Mouse (Mus musculus): Measurements from ENCODE around the gene Gadd45b. TPM values are rescaled to one million over a fixed set of nuclear protein-coding genes. Genes with fewer than 3 reads are reported as not detected.

The Gadd45b gene
- polyA plus RNA-seq, 1 experiment from 2014 or later = 39.8 TPM

DNA sequence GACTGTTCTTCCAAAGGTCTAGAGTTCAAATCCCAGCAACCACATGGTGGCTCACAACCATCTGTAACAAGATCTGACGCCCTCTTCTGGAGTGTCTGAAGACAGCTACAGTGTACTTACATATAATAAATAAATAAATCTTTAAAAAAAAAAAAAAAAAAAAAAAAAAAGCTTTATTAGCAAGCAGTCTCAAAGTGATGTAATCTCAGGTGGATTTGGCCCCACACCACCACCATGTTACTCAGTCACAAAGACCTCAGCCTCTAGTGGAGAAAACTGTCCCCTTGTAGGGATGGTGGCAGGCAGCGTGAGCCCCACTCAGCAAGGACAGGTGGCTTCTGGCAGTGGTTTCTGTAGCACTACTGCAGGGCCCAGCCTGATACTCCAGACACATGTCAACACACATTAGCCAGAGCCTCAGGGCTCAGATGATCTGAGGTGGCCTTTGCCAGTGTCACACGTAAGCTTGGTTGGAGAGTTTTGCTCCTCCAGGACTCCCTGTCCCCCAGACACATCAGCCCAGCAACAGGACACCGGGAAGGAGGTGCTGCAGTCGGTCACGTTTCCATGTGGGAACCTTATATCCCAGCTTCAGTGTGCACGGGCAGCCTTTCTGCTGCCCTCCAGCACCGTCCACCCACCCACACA is 16.4 kb upstream of the Gadd45b start:
- Histone ChIP-seq H3K27ac (replicated peaks in 1 of 2; ENCODE audit: control insufficient read depth in 1 of 2, insufficient read depth in 1 of 2, low read depth in 2 of 2, low read length in 2 of 2) (no peak overlapping the region), H3K4me1 (ENCODE audit: control insufficient read depth in 2 of 2, insufficient read depth in 2 of 2, low read length in 2 of 2) (peaks cover 2 to 15% of the 10 kb centered on the region in 2 experiments), H3K4me3 (ENCODE audit: control insufficient read depth in 1 of 2, insufficient read depth in 1 of 2, low read depth in 1 of 2, low read length in 2 of 2) (no peak overlapping the region), H3K27me3 (ENCODE audit: control insufficient read depth, insufficient read depth, low read length) (no peaks in the 10 kb centered on the region), H3K36me3 (ENCODE audit: control insufficient read depth, insufficient read depth, low read length) (peaks cover 46% of the 10 kb centered on the region), H3K4me2 (ENCODE audit: low read length) (no peak overlapping the region), H3K9ac (ENCODE audit: low read length) (no peak overlapping the region), H3K9me3 (ENCODE audit: control insufficient read depth, low read length) (no peaks in the 10 kb centered on the region)
- ATAC-seq (ENCODE audit: insufficient number of reproducible peaks, insufficient read depth, low FRiP score, low read depth) = no peak
- WGBS = 79% methylated on average over 7 of the region's 8 CpGs

GRCm38 (mm10) chr10:80914253-80914656 is 15.6 kb upstream of the Gadd45b start:
- Histone ChIP-seq H3K4me3 (ENCODE audit: control insufficient read depth in 1 of 2, insufficient read depth in 1 of 2, low read depth in 1 of 2, low read length in 2 of 2) (no peak overlapping the region), H3K27me3 (ENCODE audit: control insufficient read depth, insufficient read depth, low read length) (no peaks in the 10 kb centered on the region), H3K36me3 (ENCODE audit: control insufficient read depth, insufficient read depth, low read length) (peaks cover 38% of the 10 kb centered on the region), H3K27ac (replicated peaks in 1 of 2; ENCODE audit: control insufficient read depth in 1 of 2, insufficient read depth in 1 of 2, low read depth in 2 of 2, low read length in 2 of 2) (no peak overlapping the region), H3K4me2 (ENCODE audit: low read length) (no peak overlapping the region), H3K4me1 (ENCODE audit: control insufficient read depth in 2 of 2, insufficient read depth in 2 of 2, low read length in 2 of 2) (peaks cover 2 to 15% of the 10 kb centered on the region in 2 experiments), H3K9ac (ENCODE audit: low read length) (no peak overlapping the region), H3K9me3 (ENCODE audit: control insufficient read depth, low read length) (no peaks in the 10 kb centered on the region)
- no peak for ATAC-seq (ENCODE audit: insufficient number of reproducible peaks, insufficient read depth, low FRiP score, low read depth)
- 88% methylated on average over 5 of the region's 5 CpGs for WGBS

GRCm38 (mm10) chr10:80915260-80915659 is 14.6 kb upstream of the Gadd45b start:
- Histone ChIP-seq H3K4me3 (ENCODE audit: control insufficient read depth in 1 of 2, insufficient read depth in 1 of 2, low read depth in 1 of 2, low read length in 2 of 2) (no peak overlapping the region), H3K27ac (replicated peaks in 1 of 2; ENCODE audit: control insufficient read depth in 1 of 2, insufficient read depth in 1 of 2, low read depth in 2 of 2, low read length in 2 of 2) (no peak overlapping the region), H3K4me1 (ENCODE audit: control insufficient read depth in 2 of 2, insufficient read depth in 2 of 2, low read length in 2 of 2) (peaks cover 2 to 15% of the 10 kb centered on the region in 2 experiments), H3K9me3 (ENCODE audit: control insufficient read depth, low read length) (no peaks in the 10 kb centered on the region), H3K27me3 (ENCODE audit: control insufficient read depth, insufficient read depth, low read length) (no peaks in the 10 kb centered on the region), H3K4me2 (ENCODE audit: low read length) (no peak overlapping the region), H3K9ac (ENCODE audit: low read length) (no peak overlapping the region), H3K36me3 (ENCODE audit: control insufficient read depth, insufficient read depth, low read length) (peaks cover 28% of the 10 kb centered on the region)
- WGBS = 77% methylated on average over 2 of the region's 2 CpGs
- ATAC-seq (ENCODE audit: insufficient number of reproducible peaks, insufficient read depth, low FRiP score, low read depth) = no peak

GRCm38 (mm10) chr10:80915736-80916135 is 14.1 kb upstream of the Gadd45b start:
- Histone ChIP-seq H3K4me3 (ENCODE audit: control insufficient read depth in 1 of 2, insufficient read depth in 1 of 2, low read depth in 1 of 2, low read length in 2 of 2) (no peak overlapping the region), H3K9ac (ENCODE audit: low read length) (no peak overlapping the region), H3K4me1 (ENCODE audit: control insufficient read depth in 2 of 2, insufficient read depth in 2 of 2, low read length in 2 of 2) (peaks cover 2 to 15% of the 10 kb centered on the region in 2 experiments), H3K27me3 (ENCODE audit: control insufficient read depth, insufficient read depth, low read length) (no peaks in the 10 kb centered on the region), H3K36me3 (ENCODE audit: control insufficient read depth, insufficient read depth, low read length) (peaks cover 23% of the 10 kb centered on the region), H3K27ac (replicated peaks in 1 of 2; ENCODE audit: control insufficient read depth in 1 of 2, insufficient read depth in 1 of 2, low read depth in 2 of 2, low read length in 2 of 2) (no peak overlapping the region), H3K9me3 (ENCODE audit: control insufficient read depth, low read length) (no peaks in the 10 kb centered on the region), H3K4me2 (ENCODE audit: low read length) (no peak overlapping the region)
- WGBS = 80% methylated on average over 4 of the region's 4 CpGs
- no peak for ATAC-seq (ENCODE audit: insufficient number of reproducible peaks, insufficient read depth, low FRiP score, low read depth)

- Histone ChIP-seq H3K27ac (replicated peaks in 1 of 2; ENCODE audit: control insufficient read depth in 1 of 2, insufficient read depth in 1 of 2, low read depth in 2 of 2, low read length in 2 of 2) (peak overlapping the region in 1 of 2 experiments; percentile 64; a peak in 2 of 4 replicates), H3K4me2 (ENCODE audit: low read length) (peak overlapping the region; percentile 97), H3K4me3 (ENCODE audit: control insufficient read depth in 1 of 2, insufficient read depth in 1 of 2, low read depth in 1 of 2, low read length in 2 of 2) (peak overlapping the region; percentile 86 to 95), H3K36me3 (ENCODE audit: control insufficient read depth, insufficient read depth, low read length) (peaks cover 9% of the 10 kb centered on the region; the same call in 1 of the 2 replicates), H3K9me3 (ENCODE audit: control insufficient read depth, low read length) (no peaks in the 10 kb centered on the region), H3K9ac (ENCODE audit: low read length) (peak overlapping the region; percentile 92), H3K27me3 (ENCODE audit: control insufficient read depth, insufficient read depth, low read length) (no peaks in the 10 kb centered on the region), H3K4me1 (ENCODE audit: control insufficient read depth in 2 of 2, insufficient read depth in 2 of 2, low read length in 2 of 2) (peaks cover 7 to 23% of the 10 kb centered on the region in 2 experiments)
- WGBS = 1% methylated on average over 15 of the region's 15 CpGs
- ATAC-seq (ENCODE audit: insufficient number of reproducible peaks, insufficient read depth, low FRiP score, low read depth) = no peak
Measured at GRCm38 (mm10) chr10:80917336-80917778, 12.5 kb upstream of the Gadd45b start.

DNA sequence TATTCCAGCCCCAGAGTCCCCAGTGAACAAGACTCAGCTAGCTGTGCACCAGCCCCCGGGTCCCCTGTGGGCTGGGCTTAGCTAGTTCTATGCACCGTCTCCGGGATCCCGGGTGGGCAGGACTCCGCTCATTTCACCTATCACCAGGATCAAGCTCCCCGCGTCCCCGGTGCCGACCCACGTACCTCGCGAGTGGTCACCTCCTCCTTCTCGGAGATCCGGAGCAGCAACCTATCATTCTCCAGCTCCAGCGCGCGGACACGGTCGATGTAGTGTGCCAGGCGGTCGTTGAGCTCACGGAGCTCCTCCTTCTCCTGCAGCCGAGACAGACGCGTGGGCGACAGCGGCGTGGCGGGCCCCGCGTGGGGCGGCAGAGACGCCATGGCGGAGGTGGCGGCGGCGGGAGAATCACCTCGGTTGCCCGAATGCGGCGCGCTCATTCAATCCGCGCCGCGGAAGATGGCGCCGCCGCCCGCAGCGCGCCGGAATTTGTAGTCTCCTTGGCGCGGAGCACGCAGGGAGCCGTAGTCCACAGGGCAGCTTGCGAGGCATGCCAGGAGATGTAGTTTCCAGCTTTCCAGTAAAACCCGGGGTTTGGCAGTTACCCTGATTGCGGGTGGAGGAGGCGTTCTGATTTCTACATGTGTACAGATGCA is 12.0 kb upstream of the Gadd45b start, which contains the start of gene Lmnb2:
Gene Lmnb2, minus strand, starts transcription at position 467 of the 656 bp plus-strand sequence.
- H3K9ac ChIP-seq (ENCODE audit: low read length) = peak within 1 kb of the TSS; percentile 92
- peaks cover 11 to 26% of the 10 kb centered on the region in 2 experiments for H3K4me1 ChIP-seq (ENCODE audit: control insufficient read depth in 2 of 2, insufficient read depth in 2 of 2, low read length in 2 of 2)
- H3K27ac ChIP-seq (replicated peaks in 1 of 2; ENCODE audit: control insufficient read depth in 1 of 2, insufficient read depth in 1 of 2, low read depth in 2 of 2, low read length in 2 of 2) = peak within 1 kb of the TSS; percentile 16 to 64; a peak in 3 of 4 replicates
- H3K4me3 ChIP-seq (ENCODE audit: control insufficient read depth in 1 of 2, insufficient read depth in 1 of 2, low read depth in 1 of 2, low read length in 2 of 2) = peak within 1 kb of the TSS; percentile 86 to 95
- peak within 1 kb of the TSS; percentile 97 for H3K4me2 ChIP-seq (ENCODE audit: low read length)
- H3K27me3 ChIP-seq (ENCODE audit: control insufficient read depth, insufficient read depth, low read length) = no peaks in the 10 kb centered on the region
- WGBS = under 1% methylated on average over 61 of the region's 61 CpGs
- peaks cover 5% of the 10 kb centered on the region; the same call in 1 of the 2 replicates for H3K36me3 ChIP-seq (ENCODE audit: control insufficient read depth, insufficient read depth, low read length)
- ATAC-seq (ENCODE audit: insufficient number of reproducible peaks, insufficient read depth, low FRiP score, low read depth) = no peak
- H3K9me3 ChIP-seq (ENCODE audit: control insufficient read depth, low read length) = no peaks in the 10 kb centered on the region

DNA sequence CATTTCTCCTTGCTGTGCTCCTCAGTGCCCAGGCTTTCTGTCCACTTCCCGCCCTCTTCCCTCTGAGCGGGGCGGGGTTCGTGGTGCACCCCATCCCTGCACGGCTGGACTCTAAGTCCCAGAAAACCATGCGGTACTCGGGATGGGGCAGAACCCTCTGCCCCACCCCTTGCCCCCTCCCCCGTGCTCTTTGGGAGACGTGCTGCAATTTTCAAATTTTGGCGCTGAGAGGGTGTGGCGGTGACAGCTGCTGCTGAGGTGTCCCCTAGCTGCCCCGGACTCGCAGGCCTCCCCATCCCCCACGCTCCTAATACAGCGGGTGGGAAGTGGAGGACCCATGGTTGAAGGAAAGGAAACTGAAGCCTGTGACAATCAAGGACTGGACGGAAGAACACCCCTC is 8.0 kb upstream of the Gadd45b start:
- Histone ChIP-seq H3K4me1 (ENCODE audit: control insufficient read depth in 2 of 2, insufficient read depth in 2 of 2, low read length in 2 of 2) (peaks cover 11 to 17% of the 10 kb centered on the region in 2 experiments), H3K4me3 (ENCODE audit: control insufficient read depth in 1 of 2, insufficient read depth in 1 of 2, low read depth in 1 of 2, low read length in 2 of 2) (peak overlapping the region; percentile 37), H3K27me3 (ENCODE audit: control insufficient read depth, insufficient read depth, low read length) (no peaks in the 10 kb centered on the region), H3K36me3 (ENCODE audit: control insufficient read depth, insufficient read depth, low read length) (no peaks in the 10 kb centered on the region), H3K4me2 (ENCODE audit: low read length) (peak overlapping the region; percentile 71), H3K9ac (ENCODE audit: low read length) (peak overlapping the region; percentile 70), H3K9me3 (ENCODE audit: control insufficient read depth, low read length) (no peaks in the 10 kb centered on the region), H3K27ac (replicated peaks in 1 of 2; ENCODE audit: control insufficient read depth in 1 of 2, insufficient read depth in 1 of 2, low read depth in 2 of 2, low read length in 2 of 2) (peak overlapping the region; percentile 8 to 58; a peak in 3 of 4 replicates)
- peak; percentile 22; the same call in 1 of the 2 replicates for ATAC-seq (ENCODE audit: insufficient number of reproducible peaks, insufficient read depth, low FRiP score, low read depth)
- 4% methylated on average over 16 of the region's 16 CpGs for WGBS
